Mouse (Mus musculus): ENCODE measurements at regions not wholly inside any gene's neighbourhood (a gene's known extent, or its start where the extent isn't known, plus 50 kb on each side); places are given as distances from the start of the nearest gene placed in this dataset.

DNA sequence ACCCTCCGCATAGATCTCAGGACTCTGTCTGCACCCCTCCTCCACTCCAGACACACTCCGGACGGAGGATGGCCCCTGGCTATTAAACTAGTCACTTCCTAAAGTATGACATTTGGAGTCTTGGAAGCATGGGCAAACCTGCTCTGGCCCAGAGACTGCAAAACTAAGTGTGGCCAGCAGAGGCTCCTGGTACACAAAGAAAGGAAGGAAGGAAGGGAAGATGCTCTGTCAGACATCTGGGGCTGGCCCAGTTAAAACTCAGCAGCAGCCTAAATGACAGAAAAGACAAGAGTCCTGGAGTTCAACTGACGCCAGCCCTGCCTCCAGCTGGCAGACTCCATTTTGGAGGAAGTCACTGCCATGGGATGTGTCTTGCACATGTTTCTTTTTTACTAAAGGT lies 137.3 kb upstream of the Azi2 start:
- TF ChIP-seq ZNF384 (IDR thresholded peaks at IDR 0.05; ENCODE audit: low read depth, low read length) = no peak
- no peak for TF ChIP-seq CHD2 (IDR thresholded peaks at IDR 0.05; ENCODE audit: low read depth, low read length)
- TF ChIP-seq ZC3H11A (IDR thresholded peaks at IDR 0.05; ENCODE audit: borderline replicate concordance, low read depth, low read length) = no peak
- no peak for TF ChIP-seq MAFK (IDR thresholded peaks at IDR 0.05; ENCODE audit: insufficient read depth, low read depth, low read length)
- TF ChIP-seq HCFC1 (IDR thresholded peaks at IDR 0.05; ENCODE audit: borderline replicate concordance, insufficient read depth, low read length) = no peak
- Histone ChIP-seq H3K9me3 (ENCODE audit: control insufficient read depth, insufficient read depth, low read depth, low read length) (no peaks in the 10 kb centered on the region), H3K9ac (ENCODE audit: insufficient read depth, low read depth, low read length, poor library complexity, severe bottlenecking) (no peak overlapping the region), H3K4me3 (ENCODE audit: insufficient read depth in 1 of 2, low read depth in 1 of 2, low read length in 2 of 2, poor library complexity in 1 of 2, severe bottlenecking in 1 of 2) (no peak overlapping the region), H3K4me1 (ENCODE audit: control insufficient read depth in 2 of 2, insufficient read depth in 2 of 2, low read length in 2 of 2, poor library complexity in 1 of 2) (no peaks in the 10 kb centered on the region), H3K36me3 (ENCODE audit: control insufficient read depth, insufficient read depth, low read length, poor library complexity, severe bottlenecking) (no peaks in the 10 kb centered on the region), H3K27ac (ENCODE audit: insufficient read depth, low read depth, low read length, poor library complexity, severe bottlenecking) (no peak overlapping the region)
- no peak for DNase-seq (ENCODE audit: low read depth, low spot score)
- in situ Hi-C loops (cut with MboI; ENCODE audit: low sequenced_read_pairs in 2 of 2, unreplicated experiment in 2 of 2) = no loop called here

- Histone ChIP-seq H3K4me1 (ENCODE audit: control insufficient read depth in 2 of 2, insufficient read depth in 2 of 2, low read length in 2 of 2, poor library complexity in 1 of 2) (no peaks in the 10 kb centered on the region), H3K9me3 (ENCODE audit: control insufficient read depth, insufficient read depth, low read depth, low read length) (no peaks in the 10 kb centered on the region), H3K9ac (ENCODE audit: insufficient read depth, low read depth, low read length, poor library complexity, severe bottlenecking) (no peak overlapping the region), H3K4me3 (ENCODE audit: insufficient read depth in 1 of 2, low read depth in 1 of 2, low read length in 2 of 2, poor library complexity in 1 of 2, severe bottlenecking in 1 of 2) (no peak overlapping the region), H3K36me3 (ENCODE audit: control insufficient read depth, insufficient read depth, low read length, poor library complexity, severe bottlenecking) (no peaks in the 10 kb centered on the region), H3K27ac (ENCODE audit: insufficient read depth, low read depth, low read length, poor library complexity, severe bottlenecking) (no peak overlapping the region)
- in situ Hi-C loops (cut with MboI; ENCODE audit: low sequenced_read_pairs in 2 of 2, unreplicated experiment in 2 of 2) = no loop called here
- no peak for TF ChIP-seq MAFK (IDR thresholded peaks at IDR 0.05; ENCODE audit: insufficient read depth, low read depth, low read length)
- TF ChIP-seq ZC3H11A (IDR thresholded peaks at IDR 0.05; ENCODE audit: borderline replicate concordance, low read depth, low read length) = no peak
- TF ChIP-seq CHD2 (IDR thresholded peaks at IDR 0.05; ENCODE audit: low read depth, low read length) = no peak
- TF ChIP-seq HCFC1 (IDR thresholded peaks at IDR 0.05; ENCODE audit: borderline replicate concordance, insufficient read depth, low read length) = no peak
- TF ChIP-seq ZNF384 (IDR thresholded peaks at IDR 0.05; ENCODE audit: low read depth, low read length) = no peak
- DNase-seq (ENCODE audit: low read depth, low spot score) = no peak
These were observed 137.9 kb upstream of the Azi2 start for GRCm38 (mm10) chr9:117902239-117902939.

- no peak for DNase-seq (ENCODE audit: low read depth, low spot score)
- Histone ChIP-seq H3K4me3 (ENCODE audit: insufficient read depth in 1 of 2, low read depth in 1 of 2, low read length in 2 of 2, poor library complexity in 1 of 2, severe bottlenecking in 1 of 2) (no peak overlapping the region), H3K9me3 (ENCODE audit: control insufficient read depth, insufficient read depth, low read depth, low read length) (no peaks in the 10 kb centered on the region), H3K9ac (ENCODE audit: insufficient read depth, low read depth, low read length, poor library complexity, severe bottlenecking) (no peak overlapping the region), H3K27ac (ENCODE audit: insufficient read depth, low read depth, low read length, poor library complexity, severe bottlenecking) (no peak overlapping the region), H3K4me1 (ENCODE audit: control insufficient read depth in 2 of 2, insufficient read depth in 2 of 2, low read length in 2 of 2, poor library complexity in 1 of 2) (no peaks in the 10 kb centered on the region), H3K36me3 (ENCODE audit: control insufficient read depth, insufficient read depth, low read length, poor library complexity, severe bottlenecking) (no peaks in the 10 kb centered on the region)
- in situ Hi-C loops (cut with MboI; ENCODE audit: low sequenced_read_pairs in 2 of 2, unreplicated experiment in 2 of 2) = no loop called here
- no peak for TF ChIP-seq HCFC1 (IDR thresholded peaks at IDR 0.05; ENCODE audit: borderline replicate concordance, insufficient read depth, low read length)
- TF ChIP-seq ZNF384 (IDR thresholded peaks at IDR 0.05; ENCODE audit: low read depth, low read length) = no peak
- no peak for TF ChIP-seq MAFK (IDR thresholded peaks at IDR 0.05; ENCODE audit: insufficient read depth, low read depth, low read length)
- no peak for TF ChIP-seq ZC3H11A (IDR thresholded peaks at IDR 0.05; ENCODE audit: borderline replicate concordance, low read depth, low read length)
- TF ChIP-seq CHD2 (IDR thresholded peaks at IDR 0.05; ENCODE audit: low read depth, low read length) = no peak
These were observed 139.7 kb upstream of the Azi2 start for GRCm38 (mm10) chr9:117900631-117901030.

DNA sequence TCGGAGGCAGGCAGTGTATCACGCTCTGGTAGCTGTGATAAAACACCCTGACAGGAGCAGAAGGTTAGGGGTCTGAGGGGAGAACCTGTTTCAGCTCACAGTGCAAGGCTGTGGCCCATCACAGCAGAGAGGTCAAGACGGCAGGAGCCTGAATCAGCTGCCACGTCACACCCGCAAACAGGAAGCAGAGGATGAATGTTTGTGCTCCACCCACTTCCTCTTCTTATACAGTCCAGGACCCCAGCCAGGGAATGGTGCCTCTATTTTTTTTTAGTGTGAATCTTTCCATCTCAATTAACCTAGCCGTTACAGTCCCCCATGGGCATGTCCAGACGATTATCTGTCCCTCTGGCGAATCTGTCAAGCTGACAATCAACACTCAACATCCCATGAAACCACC lies 143.8 kb upstream of the Azi2 start:
- Histone ChIP-seq H3K36me3 (ENCODE audit: control insufficient read depth, insufficient read depth, low read length, poor library complexity, severe bottlenecking) (no peaks in the 10 kb centered on the region), H3K4me3 (ENCODE audit: insufficient read depth in 1 of 2, low read depth in 1 of 2, low read length in 2 of 2, poor library complexity in 1 of 2, severe bottlenecking in 1 of 2) (no peak overlapping the region), H3K4me1 (ENCODE audit: control insufficient read depth in 2 of 2, insufficient read depth in 2 of 2, low read length in 2 of 2, poor library complexity in 1 of 2) (no peaks in the 10 kb centered on the region), H3K27ac (ENCODE audit: insufficient read depth, low read depth, low read length, poor library complexity, severe bottlenecking) (no peak overlapping the region), H3K9me3 (ENCODE audit: control insufficient read depth, insufficient read depth, low read depth, low read length) (no peaks in the 10 kb centered on the region), H3K9ac (ENCODE audit: insufficient read depth, low read depth, low read length, poor library complexity, severe bottlenecking) (no peak overlapping the region)
- TF ChIP-seq CHD2 (IDR thresholded peaks at IDR 0.05; ENCODE audit: low read depth, low read length) (no peak), ZNF384 (IDR thresholded peaks at IDR 0.05; ENCODE audit: low read depth, low read length) (no peak), MAFK (IDR thresholded peaks at IDR 0.05; ENCODE audit: insufficient read depth, low read depth, low read length) (no peak), ZC3H11A (IDR thresholded peaks at IDR 0.05; ENCODE audit: borderline replicate concordance, low read depth, low read length) (no peak), HCFC1 (IDR thresholded peaks at IDR 0.05; ENCODE audit: borderline replicate concordance, insufficient read depth, low read length) (no peak)
- DNase-seq (ENCODE audit: low read depth, low spot score) = no peak
- in situ Hi-C loops (cut with MboI; ENCODE audit: low sequenced_read_pairs in 2 of 2, unreplicated experiment in 2 of 2) = no loop called here

Measured in ES-E14 (cell line).